Mouse (Mus musculus) liver, embryonic 13.5 days (tissue): ENCODE data around the gene Fcrl6. TPM values are rescaled to one million over a fixed set of nuclear protein-coding genes. Genes with fewer than 3 reads are reported as not detected.

ENCODE experiments used
- ATAC-seq: fragments of 200-750 bp; cut with Nextera tagmentation; 2 replicates; pipeline ENCODE4 v1.8.0; 2017; ENCODE audit warnings: low read depth, mild to moderate bottlenecking, moderate number of reproducible peaks, moderate library complexity
- DNase-seq: peaks from one replicate; pipeline ENCODE4 v3.0.0; 2022
- H3K27ac ChIP-seq: fragments of 300-500 bp; sonication (generic); 2 replicates; pipeline ENCODE4 v1.5.1; 2015; ENCODE audit warnings: moderate library complexity, mild to moderate bottlenecking, inconsistent platforms
- H3K27me3 ChIP-seq: fragments of 300-500 bp; sonication (generic); 2 replicates; pipeline ENCODE4 v1.6.1; 2015; ENCODE audit warnings: mild to moderate bottlenecking, inconsistent platforms
- H3K36me3 ChIP-seq: fragments of 300-500 bp; sonication (generic); 2 replicates; pipeline ENCODE4 v1.6.1; 2015; ENCODE audit warnings: mild to moderate bottlenecking, inconsistent platforms
- H3K4me1 ChIP-seq: fragments of 300-500 bp; sonication (generic); replicated peaks from 2 replicates; pipeline ENCODE4 v1.6.1; 2015; ENCODE audit warnings: inconsistent platforms
- H3K4me2 ChIP-seq: fragments of 300-500 bp; sonication (generic); 2 replicates; pipeline ENCODE4 v1.6.1; 2015; ENCODE audit warnings: inconsistent platforms, mild to moderate bottlenecking, moderate library complexity
- H3K4me3 ChIP-seq: fragments of 300-500 bp; sonication (generic); replicated peaks from 2 replicates; pipeline ENCODE4 v1.5.1; 2015; ENCODE audit warnings: mild to moderate bottlenecking, inconsistent platforms
- H3K9ac ChIP-seq: fragments of 300-500 bp; sonication (generic); 2 replicates; pipeline ENCODE4 v1.6.1; 2015; ENCODE audit warnings: mild to moderate bottlenecking, inconsistent platforms
- H3K9me3 ChIP-seq: fragments of 300-500 bp; sonication (generic); replicated peaks from 2 replicates; pipeline ENCODE4 v1.6.1; 2016; ENCODE audit warnings: inconsistent platforms
- WGBS: fragments of 180-500 bp; shearing (Covaris S2); methylation state at CpG from one replicate; pipeline ENCODE4 v1.1.7; 2015; ENCODE audit not compliant: insufficient replicate concordance; 5-methylcytosine and 5-hydroxymethylcytosine counted together
- polyA plus RNA-seq: library from polyadenylated mRNA; unstranded; fragments of >200 nt; fragmentation: Nextera tagmentation; extraction: Ambion mirVana; gene quantifications from 2 replicates; pipeline ENCODE4 v1.2.1, GENCODE M21; 2015

Fcrl6 gene
- polyA plus RNA-seq, 1 experiment from 2014 or later: not detected

DNA sequence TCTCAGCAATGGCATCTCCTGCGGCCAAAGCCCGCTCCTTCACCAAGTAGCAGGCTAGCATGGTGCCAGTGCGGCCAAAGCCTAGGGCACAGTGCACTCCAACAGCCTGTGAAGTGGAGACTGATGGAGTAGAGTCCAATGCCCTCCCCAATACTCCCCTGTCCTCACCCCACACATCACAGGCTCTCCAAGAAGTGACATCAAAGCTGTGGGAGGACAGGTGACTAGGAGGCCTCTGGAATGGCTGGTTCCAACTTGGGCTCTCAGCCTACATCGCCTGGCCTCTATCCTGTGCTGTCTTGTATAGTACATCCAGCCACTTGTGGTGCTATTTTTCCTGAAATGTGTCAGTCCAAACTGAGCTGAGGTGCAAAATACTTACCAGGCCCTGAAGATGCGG is 29.4 kb upstream of the Fcrl6 start:
- DNase-seq: no peak
- no peak for ATAC-seq

DNA sequence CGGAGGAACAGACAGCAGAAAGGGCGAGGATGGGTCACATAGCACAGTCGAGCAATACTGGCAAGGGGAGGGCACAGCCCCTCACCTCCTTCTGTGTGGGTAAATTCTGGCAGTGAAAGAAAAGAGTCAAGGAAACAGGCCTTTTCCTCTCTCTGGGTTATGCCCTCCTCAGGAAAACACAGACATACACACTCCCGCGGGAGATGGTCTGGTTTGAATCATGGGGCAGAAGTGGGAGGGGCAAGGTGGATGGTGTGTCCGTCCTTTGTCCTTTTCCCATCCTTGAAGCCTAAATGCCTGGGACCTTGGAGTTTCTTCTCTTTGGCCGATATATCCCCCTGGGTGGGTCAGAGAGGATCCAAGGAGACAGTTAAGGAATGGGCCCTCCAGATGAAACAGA is 27.5 kb upstream of the Fcrl6 start:
- no peak overlapping the region for H3K4me2 ChIP-seq
- H3K36me3 ChIP-seq: no peaks in the 10 kb centered on the region
- 62% methylated on average over 7 of the region's 7 CpGs for WGBS
- no peaks in the 10 kb centered on the region for H3K27me3 ChIP-seq
- no peak overlapping the region for H3K4me3 ChIP-seq
- peaks cover 13% of the 10 kb centered on the region for H3K4me1 ChIP-seq
- no peak overlapping the region for H3K9ac ChIP-seq
- ATAC-seq (no peak), DNase-seq (no peak)
- H3K27ac ChIP-seq: no peak overlapping the region
- H3K9me3 ChIP-seq: no peaks in the 10 kb centered on the region; the same call in 1 of the 2 replicates

More for the DNA sequence above, 29.4 kb upstream of the Fcrl6 start:
- Histone ChIP-seq H3K4me2 (no peak overlapping the region), H3K27me3 (no peaks in the 10 kb centered on the region), H3K27ac (no peak overlapping the region), H3K9me3 (no peaks in the 10 kb centered on the region; the same call in 1 of the 2 replicates), H3K36me3 (no peaks in the 10 kb centered on the region), H3K9ac (no peak overlapping the region), H3K4me3 (no peak overlapping the region), H3K4me1 (peaks cover 13% of the 10 kb centered on the region)
- WGBS: 80% methylated on average over 5 of the region's 5 CpGs

DNA sequence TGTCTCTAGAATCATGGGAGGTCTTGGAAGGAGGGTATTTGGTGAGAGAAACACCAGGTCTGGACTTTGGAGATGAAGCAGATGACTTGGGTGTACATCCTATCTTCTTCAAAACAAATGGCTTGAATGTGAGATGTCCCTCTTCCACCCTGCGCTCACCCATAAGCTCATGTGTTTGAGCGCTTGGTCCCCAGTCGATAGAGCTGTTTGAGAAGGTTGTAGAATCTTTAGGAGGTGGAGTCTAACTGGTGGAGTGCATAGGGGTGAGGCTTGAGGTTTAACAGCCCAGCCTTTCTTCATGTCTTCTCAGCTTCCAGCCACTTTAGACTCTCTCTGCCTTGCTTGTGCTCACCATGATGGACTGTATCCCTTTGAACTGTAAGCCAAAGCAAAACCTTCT is 24.0 kb upstream of the Fcrl6 start:
- H3K4me1 ChIP-seq: no peaks in the 10 kb centered on the region
- H3K9ac ChIP-seq: no peak overlapping the region
- no peaks in the 10 kb centered on the region for H3K36me3 ChIP-seq
- no peak overlapping the region for H3K27ac ChIP-seq
- 73% methylated on average over 3 of the region's 3 CpGs for WGBS
- H3K9me3 ChIP-seq: no peaks in the 10 kb centered on the region; the same call in 1 of the 2 replicates
- no peak overlapping the region for H3K4me2 ChIP-seq
- ATAC-seq (no peak), DNase-seq (no peak)
- no peaks in the 10 kb centered on the region for H3K27me3 ChIP-seq
- H3K4me3 ChIP-seq: no peak overlapping the region

DNA sequence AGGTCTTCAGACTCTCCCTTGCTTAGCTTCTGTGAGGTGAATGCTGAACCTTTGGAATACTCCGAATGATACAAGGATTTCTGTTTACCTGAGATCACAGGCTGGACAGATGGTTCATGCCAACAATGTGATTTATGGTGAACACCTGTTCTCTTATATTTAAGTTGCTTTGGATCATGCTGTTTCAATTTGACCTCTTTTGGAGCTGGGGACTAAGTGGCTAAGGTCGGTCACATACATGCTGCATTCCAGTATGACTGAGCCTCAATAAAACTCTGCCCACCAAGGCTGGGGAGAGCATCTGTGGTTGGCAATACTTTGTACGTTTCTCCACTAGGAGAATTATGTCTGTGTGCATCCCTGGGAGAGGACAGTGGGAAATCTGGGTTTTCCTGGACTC is 21.7 kb upstream of the Fcrl6 start:
- no peak overlapping the region for H3K9ac ChIP-seq
- no peak for DNase-seq
- 59% methylated on average over 3 of the region's 3 CpGs for whole genome bisulfite sequencing
- no peak overlapping the region for H3K4me2 ChIP-seq
- no peaks in the 10 kb centered on the region for H3K36me3 ChIP-seq
- no peaks in the 10 kb centered on the region for H3K4me1 ChIP-seq
- ATAC-seq: no peak
- H3K27me3 ChIP-seq: no peaks in the 10 kb centered on the region
- H3K9me3 ChIP-seq: no peaks in the 10 kb centered on the region; the same call in 1 of the 2 replicates
- no peak overlapping the region for H3K4me3 ChIP-seq
- H3K27ac ChIP-seq: no peak overlapping the region

DNA sequence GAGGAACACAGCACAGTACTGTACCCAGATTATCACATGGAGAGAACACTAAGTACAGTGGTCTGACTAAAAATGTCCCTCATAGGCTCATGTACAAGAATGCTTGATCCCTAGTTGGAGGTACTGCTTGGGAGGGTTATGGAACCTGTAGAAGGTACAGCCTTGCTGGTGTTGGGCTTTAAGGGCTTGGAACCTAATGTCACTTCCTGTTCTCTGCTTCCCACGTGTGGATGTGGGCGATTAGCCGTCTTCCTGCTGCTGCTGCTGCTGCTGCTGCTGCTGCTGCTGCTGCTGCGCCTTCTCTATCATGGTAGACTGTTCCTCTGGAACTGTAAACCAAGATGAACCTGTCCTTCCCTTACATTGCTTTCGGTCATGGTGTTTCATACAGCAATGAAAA is 21.2 kb upstream of the Fcrl6 start:
- Histone ChIP-seq H3K36me3 (no peaks in the 10 kb centered on the region), H3K4me2 (no peak overlapping the region), H3K4me3 (no peak overlapping the region), H3K9ac (no peak overlapping the region), H3K27ac (no peak overlapping the region), H3K4me1 (no peaks in the 10 kb centered on the region), H3K27me3 (no peaks in the 10 kb centered on the region), H3K9me3 (no peaks in the 10 kb centered on the region; the same call in 1 of the 2 replicates)
- WGBS: 26% methylated on average over 5 of the region's 5 CpGs
- ATAC-seq: no peak
- DNase-seq: no peak

DNA sequence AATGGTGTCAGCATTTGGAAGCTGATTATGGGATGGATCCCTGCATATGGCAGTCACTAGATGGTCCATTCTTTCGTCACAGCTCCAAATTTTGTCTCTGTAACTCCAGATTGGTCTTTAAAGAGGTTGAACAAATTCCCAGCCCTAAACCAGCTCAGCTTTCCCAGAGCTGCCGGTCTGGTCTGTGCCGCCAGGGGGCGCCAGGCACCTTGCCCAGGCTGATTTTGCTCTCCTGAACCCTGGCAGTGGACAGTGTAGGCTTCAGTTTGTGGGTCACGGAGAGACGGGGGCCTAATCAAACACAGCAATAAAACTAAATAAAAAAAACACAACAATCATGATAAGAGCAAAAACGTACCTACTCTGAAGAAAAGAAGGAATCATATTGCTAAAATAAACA is 16.9 kb upstream of the Fcrl6 start:
- 6% methylated on average over 7 of the region's 7 CpGs for WGBS
- ATAC-seq (0 out of 2 replicates have a peak, but pooled peaks have one; percentile 45), DNase-seq (no peak)

DNA sequence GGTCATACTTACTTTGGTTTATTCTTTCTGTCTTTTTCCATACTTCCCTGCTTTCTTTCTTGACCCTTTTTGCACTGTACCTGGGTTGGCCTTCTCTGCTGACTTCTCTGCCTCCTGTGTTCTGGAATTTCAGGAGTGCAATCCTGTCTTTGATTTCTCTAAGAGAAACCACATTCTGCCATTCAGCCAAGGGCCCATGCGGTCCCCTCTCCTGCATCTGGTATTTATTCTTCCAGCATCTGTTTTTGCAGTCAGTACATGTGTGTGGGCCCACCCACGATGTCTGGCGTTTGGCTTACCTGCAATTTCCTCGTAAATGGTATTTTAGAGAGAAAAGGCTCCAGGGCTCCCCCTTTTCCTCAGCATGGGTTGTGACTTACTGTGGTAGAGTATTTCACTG is 15.8 kb upstream of the Fcrl6 start:
- no peak overlapping the region for H3K4me3 ChIP-seq
- H3K27me3 ChIP-seq: peaks cover 7% of the 10 kb centered on the region; the same call in 1 of the 2 replicates
- DNase-seq (no peak), ATAC-seq (no peak)
- H3K4me2 ChIP-seq: no peak overlapping the region
- no peaks in the 10 kb centered on the region for H3K4me1 ChIP-seq
- no peak overlapping the region for H3K9ac ChIP-seq
- WGBS: 76% methylated on average over 4 of the region's 4 CpGs
- no peak overlapping the region for H3K27ac ChIP-seq
- H3K36me3 ChIP-seq: no peaks in the 10 kb centered on the region
- no peaks in the 10 kb centered on the region for H3K9me3 ChIP-seq

More for the DNA sequence above, 16.9 kb upstream of the Fcrl6 start:
- no peak overlapping the region for H3K9ac ChIP-seq
- H3K4me3 ChIP-seq: no peak overlapping the region
- peaks cover 7% of the 10 kb centered on the region; the same call in 1 of the 2 replicates for H3K27me3 ChIP-seq
- no peaks in the 10 kb centered on the region for H3K36me3 ChIP-seq
- H3K4me1 ChIP-seq: no peaks in the 10 kb centered on the region
- no peak overlapping the region for H3K27ac ChIP-seq
- no peaks in the 10 kb centered on the region for H3K9me3 ChIP-seq
- H3K4me2 ChIP-seq: no peak overlapping the region

DNA sequence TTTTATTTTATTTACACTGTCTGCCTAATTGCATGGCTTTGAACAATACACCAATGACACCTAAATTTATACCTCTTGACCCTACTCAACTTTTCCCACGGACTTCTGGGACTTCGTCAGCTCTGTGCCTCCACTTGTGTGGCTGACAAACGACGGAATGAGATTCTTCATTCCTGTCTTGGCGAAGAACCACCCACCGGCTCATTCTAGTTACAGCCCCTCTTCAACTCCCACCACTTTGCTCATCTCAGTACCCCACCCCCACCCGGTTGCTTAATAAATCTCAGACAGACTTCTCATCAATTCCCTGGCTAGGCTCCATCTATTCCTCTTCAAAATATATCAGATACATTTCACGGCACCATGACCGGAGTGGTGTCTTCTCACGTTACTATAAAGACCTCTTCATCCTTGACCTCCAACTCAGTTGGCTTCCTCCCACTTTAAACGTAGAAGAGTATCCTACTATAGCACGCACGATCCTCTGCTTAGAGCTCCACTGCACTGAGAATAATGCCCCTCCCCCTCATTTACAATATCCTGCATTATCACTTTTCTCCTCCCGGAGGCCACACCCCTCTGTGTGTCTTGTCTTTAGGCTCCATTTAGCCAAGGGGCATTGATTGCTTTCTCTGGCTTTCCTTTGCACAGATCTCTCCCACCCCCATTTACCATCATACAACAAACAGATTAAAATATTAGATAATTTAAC is 15.2 kb upstream of the Fcrl6 start:
- no peak for DNase-seq
- H3K9me3 ChIP-seq: no peaks in the 10 kb centered on the region
- no peaks in the 10 kb centered on the region for H3K36me3 ChIP-seq
- H3K27me3 ChIP-seq: peaks cover 7% of the 10 kb centered on the region; the same call in 1 of the 2 replicates
- ATAC-seq: peak; percentile 31; the same call in 1 of the 2 replicates
- H3K4me2 ChIP-seq: no peak overlapping the region
- H3K4me1 ChIP-seq: no peaks in the 10 kb centered on the region
- no peak overlapping the region for H3K4me3 ChIP-seq
- no peak overlapping the region for H3K27ac ChIP-seq
- H3K9ac ChIP-seq: no peak overlapping the region
- 40% methylated on average over 14 of the region's 14 CpGs for WGBS

DNA sequence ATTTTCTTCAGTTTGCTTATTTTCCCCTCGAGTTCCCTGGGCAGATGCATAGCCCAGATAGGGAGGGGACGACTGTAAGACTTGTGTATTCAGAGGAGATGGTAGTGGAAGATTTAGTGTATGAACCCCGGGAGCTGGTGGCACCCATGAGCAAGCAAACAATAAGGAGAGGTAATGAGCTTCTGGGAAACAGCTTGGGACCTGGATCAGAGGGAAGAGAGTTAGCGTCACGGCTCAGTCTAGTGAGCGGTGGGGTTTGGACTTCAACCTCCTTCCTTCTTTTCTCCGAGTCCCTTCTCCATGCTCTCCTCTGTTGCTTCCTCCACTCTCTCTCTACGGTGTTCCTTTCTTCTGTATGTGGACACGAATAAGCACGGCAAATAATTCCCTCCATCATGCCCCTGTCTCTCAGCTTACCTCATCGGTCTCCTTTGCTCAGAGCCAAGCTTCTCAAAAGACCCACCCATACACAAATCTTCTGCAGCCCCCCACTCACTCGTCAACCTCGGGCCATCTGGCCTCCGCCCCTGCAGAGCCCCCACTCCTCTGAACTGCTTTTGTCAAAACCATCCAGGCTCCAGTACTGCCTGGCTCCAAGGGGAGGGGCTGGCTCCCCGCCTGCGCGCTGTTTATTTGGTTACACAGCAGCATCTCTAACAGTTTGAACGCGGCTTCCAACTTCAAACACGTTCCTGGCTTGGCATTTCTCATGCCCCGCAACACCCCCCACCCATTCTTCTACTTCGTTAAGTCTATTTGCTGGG is 14.4 kb upstream of the Fcrl6 start:
- Histone ChIP-seq H3K4me2 (no peak overlapping the region), H3K27me3 (peaks cover 7% of the 10 kb centered on the region; the same call in 1 of the 2 replicates), H3K9me3 (no peaks in the 10 kb centered on the region), H3K9ac (no peak overlapping the region), H3K4me1 (no peaks in the 10 kb centered on the region), H3K4me3 (no peak overlapping the region), H3K27ac (no peak overlapping the region), H3K36me3 (no peaks in the 10 kb centered on the region)
- DNase-seq (no peak), ATAC-seq (no peak)
- WGBS: 20% methylated on average over 22 of the region's 22 CpGs

DNA sequence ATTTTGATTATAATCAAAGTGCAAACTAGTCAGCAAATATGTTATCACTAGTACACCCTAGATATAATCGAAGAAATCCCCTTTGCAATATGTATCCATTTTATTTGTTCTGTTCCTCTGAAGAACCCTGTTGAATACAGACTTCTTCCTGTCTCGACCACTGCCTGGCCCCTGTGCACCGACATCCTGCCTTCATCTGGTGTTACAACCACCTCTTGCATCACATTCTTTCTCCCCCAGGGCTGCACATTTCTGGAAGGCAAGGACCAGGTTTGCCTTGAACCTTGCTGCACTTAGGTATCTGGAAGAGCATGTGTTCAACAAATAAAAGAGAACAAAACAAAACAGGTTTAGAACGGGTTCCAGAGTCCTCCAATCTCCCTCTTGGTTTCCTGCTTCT is 13.1 kb upstream of the Fcrl6 start:
- Histone ChIP-seq H3K9me3 (no peaks in the 10 kb centered on the region), H3K9ac (no peak overlapping the region), H3K4me2 (no peak overlapping the region), H3K27ac (no peak overlapping the region), H3K4me3 (no peak overlapping the region), H3K36me3 (no peaks in the 10 kb centered on the region), H3K27me3 (peaks cover 7% of the 10 kb centered on the region; the same call in 1 of the 2 replicates), H3K4me1 (no peaks in the 10 kb centered on the region)
- DNase-seq (no peak), ATAC-seq (no peak)
- WGBS: 36% methylated on average over 4 of the region's 4 CpGs

DNA sequence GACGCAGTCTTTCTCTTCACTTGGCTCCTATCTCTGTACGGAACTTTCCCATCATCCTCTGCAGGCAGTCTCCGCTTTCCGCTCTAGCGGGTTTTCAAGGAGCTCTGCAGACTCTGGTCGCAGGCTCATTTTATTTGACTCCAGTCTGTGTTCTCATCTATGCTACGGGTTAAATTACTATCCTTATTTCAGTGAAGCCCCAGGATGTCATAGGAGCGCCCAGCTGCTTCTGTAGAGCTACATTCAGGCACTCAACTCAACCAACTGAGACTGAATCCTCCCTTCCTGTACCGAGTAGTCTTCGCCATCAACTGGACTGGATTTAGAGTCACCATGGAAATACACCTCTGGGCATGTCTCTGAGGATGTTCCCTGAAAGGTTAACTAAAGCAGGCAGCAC is 12.3 kb upstream of the Fcrl6 start:
- H3K4me3 ChIP-seq: no peak overlapping the region
- no peaks in the 10 kb centered on the region for H3K4me1 ChIP-seq
- ATAC-seq (no peak), DNase-seq (no peak)
- 72% methylated on average over 10 of the region's 10 CpGs for WGBS
- no peak overlapping the region for H3K27ac ChIP-seq
- H3K9ac ChIP-seq: no peak overlapping the region
- peaks cover 7% of the 10 kb centered on the region; the same call in 1 of the 2 replicates for H3K27me3 ChIP-seq
- H3K4me2 ChIP-seq: no peak overlapping the region
- no peaks in the 10 kb centered on the region for H3K36me3 ChIP-seq
- H3K9me3 ChIP-seq: no peaks in the 10 kb centered on the region
